Mouse (Mus musculus) neural tube, embryonic 13.5 days (tissue): ENCODE data around the gene Kcnn3. TPM values are rescaled to one million over a fixed set of nuclear protein-coding genes. Genes with fewer than 3 reads are reported as not detected.
A peak's percentile ranks its signal among the peaks of the same experiment; 100 is the strongest.

ENCODE experiments used
- ATAC-seq: fragments of 200-750 bp; cut with Nextera tagmentation; 2 replicates; pipeline ENCODE4 v1.8.0; 2017; ENCODE audit warnings: low read depth, mild to moderate bottlenecking, moderate TSS enrichment, moderate library complexity
- H3K27ac ChIP-seq: fragments of 300-500 bp; sonication (generic); replicated peaks from 2 replicates; pipeline ENCODE4 v1.5.1; 2015; ENCODE audit warnings: moderate library complexity, mild to moderate bottlenecking, inconsistent platforms
- H3K27me3 ChIP-seq: fragments of 300-500 bp; sonication (generic); 2 replicates; pipeline ENCODE4 v1.6.1; 2015; ENCODE audit warnings: mild to moderate bottlenecking, inconsistent platforms
- H3K36me3 ChIP-seq: fragments of 300-500 bp; sonication (generic); 2 replicates; pipeline ENCODE4 v1.6.1; 2015; ENCODE audit warnings: mild to moderate bottlenecking, inconsistent platforms
- H3K4me1 ChIP-seq: fragments of 300-500 bp; sonication (generic); replicated peaks from 2 replicates; pipeline ENCODE4 v1.6.1; 2015; ENCODE audit warnings: inconsistent platforms
- H3K4me2 ChIP-seq: fragments of 300-500 bp; sonication (generic); 2 replicates; pipeline ENCODE4 v1.6.1; 2015; ENCODE audit warnings: inconsistent platforms, mild to moderate bottlenecking, moderate library complexity
- H3K4me3 ChIP-seq: fragments of 300-500 bp; sonication (generic); 2 replicates; pipeline ENCODE4 v1.5.1; 2015; ENCODE audit warnings: mild to moderate bottlenecking, inconsistent platforms
- H3K9ac ChIP-seq: fragments of 300-500 bp; sonication (generic); 2 replicates; pipeline ENCODE4 v1.6.1; 2015; ENCODE audit warnings: moderate library complexity, mild to moderate bottlenecking, inconsistent platforms
- H3K9me3 ChIP-seq: fragments of 300-500 bp; sonication (generic); 2 replicates; pipeline ENCODE4 v1.6.1; 2016; ENCODE audit warnings: inconsistent platforms
- WGBS: fragments of 180-500 bp; shearing (Covaris S2); methylation state at CpG from one replicate; pipeline ENCODE4 v1.1.7; 2015; 5-methylcytosine and 5-hydroxymethylcytosine counted together
- polyA plus RNA-seq: library from polyadenylated mRNA; unstranded; fragments of >200 nt; fragmentation: Nextera tagmentation; extraction: Ambion mirVana; gene quantifications from 2 replicates; pipeline ENCODE4 v1.2.1, GENCODE M21; 2015

Kcnn3 gene
- polyA plus RNA-seq, 1 experiment from 2014 or later, result 4.8 TPM

DNA sequence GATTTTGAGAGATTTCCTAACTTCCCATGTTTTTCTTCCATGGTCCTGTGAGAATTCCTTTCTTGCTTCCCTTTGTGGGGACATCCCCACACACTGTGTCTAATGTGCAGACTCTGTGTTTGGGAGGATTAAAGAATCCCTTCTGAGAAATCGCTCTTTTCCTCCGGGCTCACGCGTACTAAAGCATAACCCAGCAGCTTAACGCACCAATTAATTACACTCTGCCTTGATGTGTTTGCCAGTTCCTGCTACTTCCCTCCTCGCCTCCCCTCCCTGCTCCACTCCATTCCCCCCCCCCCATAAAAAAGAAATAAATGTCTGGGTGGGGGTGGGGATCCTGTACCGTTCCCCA, 1.5 kb downstream of the Kcnn3 start:
- H3K4me2 ChIP-seq, result peak overlapping the region; percentile 75
- peak overlapping the region; percentile 73 for H3K9ac ChIP-seq
- WGBS, result 7% methylated on average over 7 of the region's 7 CpGs
- no peak for ATAC-seq
- peak overlapping the region; percentile 44 for H3K4me3 ChIP-seq
- peaks cover 66% of the 10 kb centered on the region for H3K4me1 ChIP-seq
- H3K36me3 ChIP-seq, result no peaks in the 10 kb centered on the region
- H3K27me3 ChIP-seq, result peaks cover 38% of the 10 kb centered on the region
- no peak overlapping the region for H3K27ac ChIP-seq
- peaks cover 6% of the 10 kb centered on the region; the same call in 1 of the 2 replicates for H3K9me3 ChIP-seq

GRCm38 (mm10) chr3:89522450-89523128, 2.6 kb downstream of the Kcnn3 start:
- 35% methylated on average over 6 of the region's 6 CpGs for WGBS
- peak overlapping the region; percentile 44 for H3K4me3 ChIP-seq
- H3K27me3 ChIP-seq, result peaks cover 38% of the 10 kb centered on the region
- ATAC-seq, result no peak
- no peaks in the 10 kb centered on the region for H3K9me3 ChIP-seq
- H3K36me3 ChIP-seq, result no peaks in the 10 kb centered on the region
- H3K27ac ChIP-seq, result peak overlapping the region; percentile 1; the same call in 1 of the 2 replicates
- peak overlapping the region; percentile 73 for H3K9ac ChIP-seq
- peaks cover 69% of the 10 kb centered on the region for H3K4me1 ChIP-seq
- peak overlapping the region; percentile 75 for H3K4me2 ChIP-seq

DNA sequence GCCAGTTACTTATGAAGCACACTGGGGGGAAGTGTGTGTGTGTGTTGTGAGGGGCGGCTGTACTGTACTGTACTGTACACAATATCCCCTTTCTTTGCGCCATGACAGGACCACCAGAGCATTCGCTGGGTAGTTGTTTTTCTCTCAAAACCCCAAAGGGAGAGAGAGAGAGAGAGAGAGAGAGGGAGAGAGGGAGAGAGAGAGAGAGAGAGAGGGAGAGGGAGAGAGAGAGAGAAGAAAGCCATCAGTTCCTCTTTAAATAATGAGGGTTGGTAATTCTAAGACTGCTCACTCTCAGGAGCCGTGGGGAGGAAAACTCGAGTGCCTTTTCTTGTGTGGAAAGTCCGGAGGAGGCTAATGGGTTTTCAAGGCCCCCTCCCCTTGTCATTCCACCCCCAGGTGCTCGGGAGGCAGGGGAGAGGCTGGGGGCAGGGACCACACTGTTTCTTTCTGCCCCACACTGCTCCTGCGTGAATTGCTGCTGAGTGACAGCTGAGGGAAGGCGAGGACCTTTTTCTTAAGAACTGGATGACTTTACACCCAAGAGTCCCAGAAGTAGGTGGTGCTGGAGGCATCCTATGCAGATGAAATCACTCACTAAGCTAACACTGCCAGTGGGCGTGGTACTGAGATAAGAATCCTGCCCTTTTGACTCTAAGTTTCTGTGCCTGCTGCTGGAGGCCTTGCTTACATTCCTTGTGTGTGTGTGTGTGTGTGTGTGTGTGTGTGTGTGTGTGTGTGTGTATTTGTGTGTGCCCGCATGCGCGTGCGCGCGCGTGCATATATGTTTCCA, 6.5 kb downstream of the Kcnn3 start:
- Histone ChIP-seq H3K4me3 (no peak overlapping the region), H3K9me3 (no peaks in the 10 kb centered on the region), H3K9ac (0 out of 2 replicates have a peak overlapping the region, but pooled peaks have one; percentile 41), H3K27ac (no peak overlapping the region), H3K4me1 (peaks cover 43% of the 10 kb centered on the region), H3K4me2 (peak overlapping the region; percentile 33), H3K36me3 (no peaks in the 10 kb centered on the region), H3K27me3 (peaks cover 31% of the 10 kb centered on the region)
- WGBS, result 61% methylated on average over 16 of the region's 17 CpGs
- no peak for ATAC-seq

DNA sequence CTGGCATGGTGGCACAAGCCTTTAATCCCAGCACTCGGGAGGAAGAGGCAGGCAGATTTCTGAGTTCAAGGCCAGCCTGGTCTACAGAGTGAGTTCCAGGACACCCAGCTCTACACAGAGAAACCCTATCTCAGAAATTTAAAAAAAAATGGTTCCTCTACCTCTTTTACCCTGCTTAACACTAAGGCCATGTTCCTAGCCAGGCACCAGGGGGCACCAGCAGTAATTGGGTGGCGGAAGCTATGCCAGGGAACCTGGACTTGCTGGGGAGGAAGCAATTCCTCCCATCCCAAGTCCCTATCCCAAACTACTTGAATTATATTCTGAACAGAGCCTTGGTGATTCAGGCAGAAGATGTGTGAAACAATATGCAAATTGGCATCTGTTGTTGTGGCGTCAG, 9.8 kb downstream of the Kcnn3 start:
- WGBS, result 70% methylated on average over 3 of the region's 3 CpGs

GRCm38 (mm10) chr3:89534566-89535097, 14.7 kb downstream of the Kcnn3 start:
- Histone ChIP-seq H3K4me3 (no peak overlapping the region), H3K36me3 (no peaks in the 10 kb centered on the region), H3K27ac (0 out of 2 replicates have a peak overlapping the region, but pooled peaks have one; percentile 23), H3K27me3 (no peaks in the 10 kb centered on the region), H3K9me3 (no peaks in the 10 kb centered on the region), H3K4me1 (peaks cover 11% of the 10 kb centered on the region), H3K9ac (no peak overlapping the region), H3K4me2 (no peak overlapping the region)
- ATAC-seq, result peak; percentile 57; the same call in 1 of the 2 replicates
- 42% methylated on average over 6 of the region's 6 CpGs for WGBS

More for the DNA sequence above, 9.8 kb downstream of the Kcnn3 start:
- Histone ChIP-seq H3K27ac (no peak overlapping the region), H3K36me3 (no peaks in the 10 kb centered on the region), H3K27me3 (peaks cover 5% of the 10 kb centered on the region; the same call in 1 of the 2 replicates), H3K4me3 (no peak overlapping the region), H3K4me1 (peaks cover 25% of the 10 kb centered on the region), H3K4me2 (no peak overlapping the region), H3K9me3 (no peaks in the 10 kb centered on the region), H3K9ac (no peak overlapping the region)
- no peak for ATAC-seq

GRCm38 (mm10) chr3:89535147-89535546, 15.2 kb downstream of the Kcnn3 start:
- ATAC-seq, result no peak

GRCm38 (mm10) chr3:89539036-89539739, 19.2 kb downstream of the Kcnn3 start:
- peaks cover 24% of the 10 kb centered on the region for H3K4me1 ChIP-seq
- H3K9me3 ChIP-seq, result no peaks in the 10 kb centered on the region
- ATAC-seq, result no peak
- no peak overlapping the region for H3K4me2 ChIP-seq
- no peaks in the 10 kb centered on the region for H3K36me3 ChIP-seq
- no peak overlapping the region for H3K4me3 ChIP-seq
- H3K9ac ChIP-seq, result no peak overlapping the region
- H3K27me3 ChIP-seq, result no peaks in the 10 kb centered on the region
- no peak overlapping the region for H3K27ac ChIP-seq
- WGBS, result 77% methylated on average over 10 of the region's 10 CpGs

More at GRCm38 (mm10) chr3:89535147-89535546, 15.2 kb downstream of the Kcnn3 start:
- no peak overlapping the region for H3K9ac ChIP-seq
- H3K4me2 ChIP-seq, result no peak overlapping the region
- 96% methylated on average over 2 of the region's 2 CpGs for WGBS
- H3K9me3 ChIP-seq, result no peaks in the 10 kb centered on the region
- peaks cover 16% of the 10 kb centered on the region for H3K4me1 ChIP-seq
- H3K27ac ChIP-seq, result 0 out of 2 replicates have a peak overlapping the region, but pooled peaks have one; percentile 23
- H3K4me3 ChIP-seq, result no peak overlapping the region
- H3K27me3 ChIP-seq, result no peaks in the 10 kb centered on the region
- no peaks in the 10 kb centered on the region for H3K36me3 ChIP-seq

DNA sequence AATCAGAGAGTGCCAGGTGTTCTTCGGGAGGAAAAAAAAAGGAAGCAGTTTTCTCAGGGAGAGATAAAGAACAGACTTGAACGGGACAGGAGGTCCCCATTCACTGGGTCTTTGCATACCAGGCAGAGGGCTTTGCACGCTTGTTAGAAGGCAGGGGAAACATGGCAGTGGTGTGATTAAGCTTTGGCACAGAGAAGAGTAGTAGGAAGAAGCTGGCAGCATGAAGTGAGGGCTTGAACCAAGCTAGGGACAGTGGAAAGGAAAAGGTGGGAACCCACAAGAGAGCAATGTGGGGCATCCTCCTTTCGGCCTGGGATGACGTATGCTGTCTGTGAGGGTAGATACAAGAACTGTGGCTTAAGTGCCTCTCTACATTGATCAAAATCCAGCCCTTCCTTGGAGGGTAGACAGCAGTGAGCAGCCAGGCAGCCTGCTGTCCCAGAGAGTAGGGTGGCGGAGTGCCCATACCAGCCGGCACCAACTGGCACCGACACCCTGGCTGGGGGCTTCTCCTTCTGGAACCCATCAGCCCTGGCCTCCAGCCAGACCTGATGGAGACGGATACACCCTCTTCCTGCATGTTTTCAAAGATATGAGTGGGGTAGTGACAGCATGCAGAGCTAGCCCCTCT, 19.9 kb downstream of the Kcnn3 start:
- ATAC-seq, result 0 out of 2 replicates have a peak, but pooled peaks have one; percentile 9
- H3K9ac ChIP-seq, result no peak overlapping the region
- H3K27me3 ChIP-seq, result no peaks in the 10 kb centered on the region
- H3K9me3 ChIP-seq, result no peaks in the 10 kb centered on the region
- no peak overlapping the region for H3K4me2 ChIP-seq
- no peaks in the 10 kb centered on the region for H3K36me3 ChIP-seq
- H3K27ac ChIP-seq, result no peak overlapping the region
- no peak overlapping the region for H3K4me3 ChIP-seq
- H3K4me1 ChIP-seq, result peaks cover 18% of the 10 kb centered on the region
- WGBS, result 68% methylated on average over 9 of the region's 9 CpGs

DNA sequence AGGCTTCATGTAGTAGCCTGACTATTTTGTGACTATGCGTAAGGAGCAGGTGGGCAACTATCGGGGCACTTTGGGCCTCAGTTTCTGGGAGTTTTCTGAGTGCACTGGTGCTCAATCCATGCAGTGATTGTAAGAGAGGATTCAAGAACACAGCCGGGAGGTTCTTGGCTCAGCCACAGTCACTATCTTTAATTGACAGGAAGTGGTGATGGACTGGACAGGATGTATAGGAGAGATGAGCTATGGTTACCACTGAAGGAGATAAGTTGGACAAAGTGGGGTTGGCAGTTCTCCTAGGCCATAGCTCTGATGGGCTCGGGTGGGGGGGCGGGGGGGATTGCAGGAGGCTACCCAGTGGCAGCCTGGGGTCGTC, 20.4 kb downstream of the Kcnn3 start:
- no peak overlapping the region for H3K9ac ChIP-seq
- H3K36me3 ChIP-seq, result no peaks in the 10 kb centered on the region
- H3K27ac ChIP-seq, result no peak overlapping the region
- no peak for ATAC-seq
- H3K9me3 ChIP-seq, result no peaks in the 10 kb centered on the region
- H3K4me1 ChIP-seq, result peaks cover 14% of the 10 kb centered on the region; the same call in 1 of the 2 replicates
- no peak overlapping the region for H3K4me2 ChIP-seq
- H3K27me3 ChIP-seq, result no peaks in the 10 kb centered on the region
- no peak overlapping the region for H3K4me3 ChIP-seq
- WGBS, result 86% methylated on average over 6 of the region's 6 CpGs

DNA sequence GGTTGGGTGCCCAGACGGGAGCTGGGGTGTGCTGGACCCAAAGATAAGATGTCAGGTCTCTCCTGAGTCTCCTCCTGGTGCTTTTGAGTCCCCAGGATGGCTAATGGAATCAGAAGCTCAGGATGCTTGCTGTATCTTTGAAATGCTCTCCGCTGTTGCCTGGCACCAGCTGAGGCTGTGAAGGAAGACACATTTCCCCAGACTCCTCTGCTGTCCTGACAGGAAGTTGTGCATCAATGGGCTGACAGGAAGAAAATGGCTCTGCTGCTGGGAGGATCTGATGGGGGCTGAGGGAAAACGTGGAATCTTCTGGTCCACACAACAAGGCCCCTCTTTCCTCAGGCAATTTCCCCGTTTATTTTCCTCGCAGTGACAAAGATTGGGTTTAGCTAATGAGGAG, 27.0 kb downstream of the Kcnn3 start:
- H3K36me3 ChIP-seq, result no peaks in the 10 kb centered on the region
- peak overlapping the region; percentile 40 for H3K27ac ChIP-seq
- no peak overlapping the region for H3K4me2 ChIP-seq
- H3K27me3 ChIP-seq, result peaks cover 4% of the 10 kb centered on the region; the same call in 1 of the 2 replicates
- peaks cover 25% of the 10 kb centered on the region for H3K4me1 ChIP-seq
- no peak for ATAC-seq
- H3K9ac ChIP-seq, result no peak overlapping the region
- no peak overlapping the region for H3K4me3 ChIP-seq
- WGBS, result 42% methylated on average over 5 of the region's 5 CpGs
- H3K9me3 ChIP-seq, result no peaks in the 10 kb centered on the region

DNA sequence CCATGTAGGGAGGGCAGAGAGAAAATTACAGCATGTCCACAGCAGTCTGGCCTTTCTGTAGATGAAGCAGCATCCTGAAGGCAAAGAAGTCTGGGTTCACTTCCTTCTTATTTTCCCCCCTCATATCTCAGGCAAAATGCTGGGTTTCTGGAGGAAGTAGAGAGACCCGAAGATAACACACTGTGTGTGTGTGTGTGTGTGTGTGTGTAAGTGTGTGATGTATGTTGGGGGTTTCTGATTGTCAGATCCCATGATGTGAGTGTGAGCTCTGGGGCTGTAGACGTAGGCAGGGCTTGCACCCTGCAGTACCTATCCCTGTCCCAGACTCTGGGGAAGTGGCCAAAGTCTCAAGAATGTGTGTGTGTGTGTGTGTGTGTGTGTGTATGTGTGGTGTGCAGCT, 28.8 kb downstream of the Kcnn3 start:
- WGBS, result 90% methylated on average over 2 of the region's 2 CpGs
- no peak overlapping the region for H3K27ac ChIP-seq
- H3K4me3 ChIP-seq, result no peak overlapping the region
- peaks cover 4% of the 10 kb centered on the region; the same call in 1 of the 2 replicates for H3K27me3 ChIP-seq
- no peak overlapping the region for H3K9ac ChIP-seq
- no peaks in the 10 kb centered on the region for H3K9me3 ChIP-seq
- H3K4me1 ChIP-seq, result peaks cover 19% of the 10 kb centered on the region
- no peak overlapping the region for H3K4me2 ChIP-seq
- no peaks in the 10 kb centered on the region for H3K36me3 ChIP-seq
- no peak for ATAC-seq
